Mouse (Mus musculus) intestine, postnatal 0 days (tissue): ENCODE results near the gene Ncln. TPM values are rescaled to one million over a fixed set of nuclear protein-coding genes. Genes with fewer than 3 reads are reported as not detected.

Source experiments
- ATAC-seq: fragments of 200-750 bp; cut with Nextera tagmentation; 2 replicates; pipeline ENCODE4 v1.8.0; 2017; ENCODE audit warnings: mild to moderate bottlenecking, moderate TSS enrichment, moderate library complexity
- H3K27ac ChIP-seq: fragments of 300-500 bp; sonication (generic); 2 replicates; pipeline ENCODE4 v1.5.1; 2014; ENCODE audit warnings: mild to moderate bottlenecking, low read depth, low read length, moderate library complexity
- H3K27me3 ChIP-seq: fragments of 300-500 bp; sonication (generic); replicated peaks from 2 replicates; pipeline ENCODE4 v1.6.1; 2014; ENCODE audit warnings: low read length, mixed read lengths; ENCODE audit not compliant: control insufficient read depth, insufficient read depth
- H3K36me3 ChIP-seq: fragments of 300-500 bp; sonication (generic); 2 replicates; pipeline ENCODE4 v1.6.1; 2014; ENCODE audit warnings: mild to moderate bottlenecking, moderate library complexity; ENCODE audit not compliant: control insufficient read depth, insufficient read depth
- H3K4me1 ChIP-seq: fragments of 300-500 bp; sonication (generic); replicated peaks from 2 replicates; pipeline ENCODE4 v1.6.1; 2014; ENCODE audit warnings: antibody characterized with exemption, low read length, mixed read lengths; ENCODE audit not compliant: control insufficient read depth, insufficient read depth
- H3K4me2 ChIP-seq: fragments of 300-500 bp; sonication (generic); replicated peaks from 2 replicates; pipeline ENCODE4 v1.6.1; 2014; ENCODE audit warnings: low read depth, mild to moderate bottlenecking, moderate library complexity
- H3K4me3 ChIP-seq: fragments of 300-500 bp; sonication (generic); 2 replicates; pipeline ENCODE4 v1.5.1; 2014; ENCODE audit warnings: low read depth, low read length
- H3K9ac ChIP-seq: fragments of 300-500 bp; sonication (generic); 2 replicates; pipeline ENCODE4 v1.6.1; 2014; ENCODE audit warnings: mild to moderate bottlenecking, low read depth, low read length
- H3K9me3 ChIP-seq: fragments of 300-500 bp; sonication (generic); 2 replicates; pipeline ENCODE4 v1.6.1; 2016; ENCODE audit warnings: mixed run types; ENCODE audit not compliant: control insufficient read depth
- CTCF ChIP-seq: sonication (generic); IDR thresholded peaks from 2 replicates; pipeline ENCODE4 v1.5.1; 2016; ENCODE audit warnings: low read depth, mild to moderate bottlenecking, control low read depth, antibody characterized with exemption, moderate library complexity
- WGBS: fragments of 180-500 bp; shearing (Covaris S2); extraction: QIAGEN DNeasy Blood & Tissue Kit; methylation state at CpG from one replicate; pipeline ENCODE4 v1.1.7; 2014; 5-methylcytosine and 5-hydroxymethylcytosine counted together
- polyA plus RNA-seq: library from polyadenylated mRNA; unstranded; fragments of >200 nt; fragmentation: Nextera tagmentation; extraction: Ambion mirVana; gene quantifications from 2 replicates; pipeline ENCODE4 v1.2.1, GENCODE M21; 2015

The Ncln gene
- polyA plus RNA-seq, 1 experiment from 2014 or later, result 58.6 TPM

- H3K4me2 ChIP-seq, result peak overlapping the region; percentile 81
- no peak overlapping the region for H3K27ac ChIP-seq
- TF ChIP-seq CTCF, result no peak
- H3K4me3 ChIP-seq, result peak overlapping the region; percentile 41
- ATAC-seq, result 0 out of 2 replicates have a peak, but pooled peaks have one; percentile 5
- 4% methylated on average over 34 of the region's 35 CpGs for WGBS
- H3K4me1 ChIP-seq, result no peaks in the 10 kb centered on the region
- H3K9ac ChIP-seq, result peak overlapping the region; percentile 40
- no peaks in the 10 kb centered on the region for H3K9me3 ChIP-seq
- H3K27me3 ChIP-seq, result peaks cover 36% of the 10 kb centered on the region
- peaks cover 10% of the 10 kb centered on the region for H3K36me3 ChIP-seq
Observed at GRCm38 (mm10) chr10:81481605-81482532, 14.3 kb downstream of the Ncln start.

GRCm38 (mm10) chr10:81474461-81474860, 21.7 kb downstream of the Ncln start:
- no peak for ATAC-seq
- H3K9ac ChIP-seq, result no peak overlapping the region
- no peak for TF ChIP-seq CTCF

GRCm38 (mm10) chr10:81473003-81473451, 23.2 kb downstream of the Ncln start:
- Histone ChIP-seq H3K36me3 (no peaks in the 10 kb centered on the region), H3K4me3 (no peak overlapping the region), H3K27me3 (peaks cover 51% of the 10 kb centered on the region), H3K4me2 (no peak overlapping the region), H3K9me3 (no peaks in the 10 kb centered on the region), H3K4me1 (no peaks in the 10 kb centered on the region), H3K27ac (no peak overlapping the region), H3K9ac (no peak overlapping the region)
- WGBS, result 3% methylated on average over 21 of the region's 22 CpGs
- ATAC-seq, result no peak
- no peak for TF ChIP-seq CTCF

More at GRCm38 (mm10) chr10:81474461-81474860, 21.7 kb downstream of the Ncln start:
- WGBS, result 73% methylated on average over 10 of the region's 10 CpGs
- Histone ChIP-seq H3K4me1 (no peaks in the 10 kb centered on the region), H3K27me3 (peaks cover 54% of the 10 kb centered on the region), H3K4me3 (no peak overlapping the region), H3K4me2 (no peak overlapping the region), H3K27ac (no peak overlapping the region), H3K9me3 (no peaks in the 10 kb centered on the region), H3K36me3 (no peaks in the 10 kb centered on the region)

GRCm38 (mm10) chr10:81472403-81473002, 23.7 kb downstream of the Ncln start:
- H3K4me2 ChIP-seq, result no peak overlapping the region
- 12% methylated on average over 18 of the region's 18 CpGs for WGBS
- no peaks in the 10 kb centered on the region for H3K36me3 ChIP-seq
- no peak overlapping the region for H3K9ac ChIP-seq
- no peak for ATAC-seq
- TF ChIP-seq CTCF, result no peak
- no peak overlapping the region for H3K27ac ChIP-seq
- H3K9me3 ChIP-seq, result no peaks in the 10 kb centered on the region
- peaks cover 46% of the 10 kb centered on the region for H3K27me3 ChIP-seq
- H3K4me1 ChIP-seq, result no peaks in the 10 kb centered on the region
- H3K4me3 ChIP-seq, result no peak overlapping the region

DNA sequence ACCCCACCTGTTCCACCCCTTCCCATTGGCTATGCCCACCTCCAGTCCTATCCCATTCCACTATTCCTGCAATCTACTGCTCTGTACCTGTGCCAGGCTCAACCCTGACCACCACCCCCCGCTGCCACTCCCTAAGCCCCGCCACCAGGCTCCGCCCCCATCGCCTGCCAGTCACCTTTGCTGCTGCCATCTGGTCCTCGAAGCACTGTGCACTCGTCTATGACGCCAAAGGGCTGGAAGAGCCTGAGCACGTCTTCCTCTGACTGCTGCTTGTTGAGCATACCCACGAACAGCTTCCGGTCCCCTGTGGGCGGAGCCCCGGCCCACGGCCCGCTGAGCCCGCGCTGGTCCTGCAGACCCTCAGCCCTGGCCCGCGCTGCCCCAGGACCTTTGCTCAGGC, 25.7 kb downstream of the Ncln start:
- Histone ChIP-seq H3K4me1 (no peaks in the 10 kb centered on the region), H3K4me2 (no peak overlapping the region), H3K27ac (no peak overlapping the region), H3K36me3 (no peaks in the 10 kb centered on the region), H3K27me3 (peaks cover 35% of the 10 kb centered on the region), H3K9ac (no peak overlapping the region), H3K9me3 (no peaks in the 10 kb centered on the region), H3K4me3 (no peak overlapping the region)
- no peak for TF ChIP-seq CTCF
- 41% methylated on average over 18 of the region's 18 CpGs for WGBS
- no peak for ATAC-seq

DNA sequence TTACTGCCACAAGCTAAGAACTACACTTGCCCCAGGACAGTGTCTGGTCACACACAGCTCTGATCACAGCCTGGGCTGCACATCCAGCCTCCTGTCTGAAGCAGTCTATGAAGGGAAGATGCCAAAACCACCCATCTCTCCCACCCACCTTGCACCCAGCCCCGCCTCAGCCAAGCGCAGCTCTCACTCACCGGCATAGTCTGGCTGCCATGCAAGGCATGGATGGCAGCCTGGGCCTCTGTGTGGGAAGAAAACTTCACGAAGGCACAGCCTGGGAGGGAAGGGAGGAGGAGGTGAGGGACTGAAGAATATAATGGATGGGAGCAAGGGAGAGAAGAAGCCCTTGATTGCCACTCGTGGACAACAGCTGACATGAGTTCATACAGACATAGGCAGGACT, 26.9 kb downstream of the Ncln start:
- H3K36me3 ChIP-seq, result no peaks in the 10 kb centered on the region
- ATAC-seq, result no peak
- H3K27me3 ChIP-seq, result peaks cover 33% of the 10 kb centered on the region
- no peak overlapping the region for H3K4me3 ChIP-seq
- H3K9me3 ChIP-seq, result no peaks in the 10 kb centered on the region
- peaks cover 2% of the 10 kb centered on the region for H3K4me1 ChIP-seq
- H3K4me2 ChIP-seq, result no peak overlapping the region
- no peak overlapping the region for H3K27ac ChIP-seq
- no peak overlapping the region for H3K9ac ChIP-seq
- no peak for TF ChIP-seq CTCF
- 78% methylated on average over 5 of the region's 5 CpGs for WGBS
